Mouse (Mus musculus) adrenal gland, postnatal 14 days (tissue): ENCODE measurements around the gene Mtcl1. TPM values are rescaled to one million over a fixed set of nuclear protein-coding genes. Genes with fewer than 3 reads are reported as not detected.

ENCODE experiments used
- DNase-seq: peaks from one replicate; pipeline ENCODE4 v3.0.0; 2021; ENCODE audit warnings: mixed read lengths
- total RNA-seq: library from RNA; stranded (reverse); gene quantifications from 2 replicates; pipeline ENCODE4 v1.2.3, GENCODE M21; 2021

The Mtcl1 gene
- total RNA-seq, 1 experiment from 2014 or later: 14.3 TPM

DNA sequence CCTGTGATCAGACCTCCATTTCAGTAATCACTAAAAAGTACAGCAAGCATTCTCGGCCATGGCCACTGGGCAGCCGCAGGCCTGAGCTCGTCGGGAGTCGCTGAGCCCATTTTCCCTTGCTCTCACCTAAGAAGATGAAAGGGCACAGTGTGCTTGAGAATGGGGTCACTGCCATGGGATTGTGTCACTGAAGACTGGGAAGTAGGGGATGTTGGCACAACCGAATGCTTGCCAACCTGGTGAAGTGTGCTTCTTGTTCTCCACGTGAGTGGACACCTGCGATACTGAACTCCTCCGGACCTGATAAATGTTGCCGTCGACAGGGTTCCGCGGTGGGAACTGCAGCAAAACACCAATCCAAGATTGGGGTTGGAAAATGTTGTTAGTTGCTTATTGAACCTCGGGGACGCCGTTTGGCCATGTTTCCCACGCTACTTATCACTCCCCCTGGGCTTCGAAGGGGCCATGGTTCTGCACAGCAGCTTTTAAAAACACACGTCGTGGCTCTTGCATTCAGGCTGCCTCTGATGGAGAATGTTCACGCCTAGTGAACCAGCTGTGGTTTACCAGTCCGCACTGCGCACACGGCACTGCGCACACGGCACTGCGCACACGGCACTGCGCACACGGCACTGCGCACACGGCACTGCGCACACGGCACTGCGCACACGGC, 85.6 kb downstream of the Mtcl1 start:
- DNase-seq: no peak

DNA sequence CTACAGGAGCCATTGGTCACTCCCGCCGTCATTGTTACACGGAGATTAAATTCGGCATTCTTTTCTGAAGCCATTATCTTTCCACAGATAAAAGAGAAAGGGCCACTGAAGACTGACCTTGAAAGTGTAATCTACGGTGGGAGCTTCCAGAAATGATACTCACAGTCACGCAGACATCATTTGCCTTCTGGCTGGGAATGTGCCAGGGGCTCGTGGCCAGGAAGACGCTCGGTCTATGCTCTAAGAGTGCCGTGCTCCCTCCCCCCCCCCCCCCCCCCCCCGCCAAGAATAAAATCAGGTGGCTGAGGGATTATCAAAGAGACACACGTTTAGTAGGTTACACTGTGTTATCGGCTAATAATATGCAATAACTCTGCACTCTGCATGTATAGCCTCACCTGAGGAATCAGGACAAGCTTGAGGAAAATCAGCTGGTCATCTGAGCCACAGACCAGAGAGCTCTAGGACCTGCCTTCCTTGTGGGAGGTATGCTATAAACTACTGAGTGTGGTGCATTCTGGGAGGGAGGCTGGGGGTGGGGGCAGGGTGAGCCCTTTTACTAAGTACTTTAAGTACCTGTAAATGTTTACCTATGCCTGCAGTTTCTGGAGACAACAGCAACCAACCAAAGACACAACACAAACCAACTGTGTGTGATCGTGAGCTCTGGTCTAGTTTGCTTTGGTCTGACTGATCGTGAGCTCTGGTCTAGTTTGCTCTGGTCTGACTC, 87.1 kb downstream of the Mtcl1 start:
- no peak for DNase-seq

DNA sequence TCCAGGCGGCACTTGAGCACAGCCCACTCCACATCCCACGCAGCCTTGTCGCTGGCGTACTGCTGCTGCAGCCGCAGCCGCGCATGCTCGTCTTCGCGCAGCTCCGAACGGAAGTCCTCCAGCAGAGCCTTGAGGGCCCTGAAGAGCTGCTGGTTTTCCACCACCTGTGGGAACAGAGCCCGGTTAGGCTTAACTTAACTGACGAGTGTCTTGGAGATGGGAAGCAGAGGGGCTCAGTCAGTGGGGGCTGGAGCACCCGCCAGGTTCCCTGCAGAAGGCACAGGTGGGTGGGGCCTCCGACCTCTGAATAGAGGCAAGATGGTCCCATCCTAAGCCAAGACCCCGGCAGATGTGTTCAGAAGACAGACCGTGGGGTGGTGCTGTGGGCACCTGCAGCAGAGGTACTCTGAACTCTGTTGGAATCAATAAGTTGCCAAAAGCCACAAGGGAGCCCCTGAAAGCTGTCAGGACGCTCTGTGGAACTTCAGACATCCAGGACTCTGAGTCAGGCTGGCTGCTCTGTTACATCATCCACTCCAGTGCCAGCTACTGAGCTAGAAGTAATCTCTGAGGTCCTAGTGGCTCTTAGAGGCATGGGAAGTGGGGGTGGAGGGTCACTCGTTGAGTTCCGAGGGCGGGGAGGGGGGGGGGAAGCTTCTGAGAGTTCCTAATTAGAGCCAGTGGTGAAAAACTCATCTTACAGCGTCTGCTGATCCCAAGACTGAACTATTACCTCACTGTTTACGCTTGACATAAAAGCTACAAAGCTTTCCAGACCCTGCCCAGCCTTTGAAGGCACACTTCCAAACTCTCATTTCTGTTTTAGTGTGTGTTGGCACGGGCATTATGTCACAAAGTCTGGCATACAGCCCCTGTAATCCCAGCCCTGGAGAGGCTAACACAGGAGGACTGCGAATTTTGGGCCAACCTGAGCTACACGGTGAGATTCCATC, 91.2 kb downstream of the Mtcl1 start:
- DNase-seq: no peak

DNA sequence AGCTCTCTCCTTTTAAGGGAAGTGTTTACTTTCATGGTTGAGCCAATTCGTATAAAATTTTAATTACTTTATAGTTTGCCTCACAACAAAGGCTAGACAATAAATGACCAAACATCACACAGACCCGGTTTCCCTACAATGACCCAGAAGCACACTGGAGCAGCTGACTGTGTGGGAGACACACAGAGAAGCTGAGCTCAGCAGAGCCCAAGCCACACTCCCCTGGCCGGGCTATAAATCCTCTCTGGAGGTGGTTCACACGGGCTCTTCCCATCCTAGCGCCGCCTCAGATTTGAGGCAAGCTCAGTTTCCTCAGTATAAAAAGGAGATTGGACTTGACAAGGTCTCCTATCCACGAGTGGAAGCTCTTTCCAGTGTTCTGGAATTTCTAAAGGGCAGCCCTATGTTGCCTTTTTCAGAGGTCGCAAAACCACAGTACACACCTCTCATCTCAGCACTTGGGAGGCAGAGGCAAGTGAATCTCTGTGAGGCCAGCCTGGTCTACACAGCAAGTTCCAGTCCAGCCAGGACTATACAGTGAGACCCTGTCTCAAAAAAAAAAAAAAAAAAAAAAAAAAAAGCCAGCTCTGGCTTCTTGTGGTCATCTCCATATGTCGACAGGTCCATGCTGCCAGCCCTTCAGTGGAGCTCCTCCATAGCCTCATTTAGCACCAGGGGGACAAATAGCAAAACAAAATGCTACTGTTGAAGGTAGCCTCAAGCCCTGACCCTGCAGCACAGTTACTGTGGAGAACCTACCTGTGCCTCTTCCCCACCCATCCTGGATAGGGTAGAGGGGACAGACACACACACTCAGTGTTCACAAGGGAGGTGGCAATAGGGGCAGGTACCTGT, 92.2 kb downstream of the Mtcl1 start:
- DNase-seq: no peak

DNA sequence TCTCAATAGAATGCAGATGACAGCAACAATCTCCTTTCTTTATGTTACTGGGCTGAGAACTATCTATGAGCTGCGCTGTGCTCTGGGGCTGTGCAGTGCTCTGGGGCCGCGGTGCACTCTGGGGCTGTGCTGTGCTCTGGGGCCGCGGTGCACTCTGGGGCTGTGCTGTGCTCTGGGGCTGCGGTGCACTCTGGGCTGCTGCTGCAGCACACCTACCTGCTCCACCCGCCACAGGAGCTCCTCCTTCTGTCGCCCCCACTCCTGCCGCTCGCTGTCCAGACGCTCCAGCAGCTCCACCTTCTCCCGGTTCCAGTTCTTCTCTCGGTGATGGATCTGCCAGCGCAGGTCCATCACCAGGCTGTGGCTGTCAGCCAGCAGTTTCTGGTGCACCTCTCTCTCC, 95.6 kb downstream of the Mtcl1 start:
- DNase-seq: no peak

DNA sequence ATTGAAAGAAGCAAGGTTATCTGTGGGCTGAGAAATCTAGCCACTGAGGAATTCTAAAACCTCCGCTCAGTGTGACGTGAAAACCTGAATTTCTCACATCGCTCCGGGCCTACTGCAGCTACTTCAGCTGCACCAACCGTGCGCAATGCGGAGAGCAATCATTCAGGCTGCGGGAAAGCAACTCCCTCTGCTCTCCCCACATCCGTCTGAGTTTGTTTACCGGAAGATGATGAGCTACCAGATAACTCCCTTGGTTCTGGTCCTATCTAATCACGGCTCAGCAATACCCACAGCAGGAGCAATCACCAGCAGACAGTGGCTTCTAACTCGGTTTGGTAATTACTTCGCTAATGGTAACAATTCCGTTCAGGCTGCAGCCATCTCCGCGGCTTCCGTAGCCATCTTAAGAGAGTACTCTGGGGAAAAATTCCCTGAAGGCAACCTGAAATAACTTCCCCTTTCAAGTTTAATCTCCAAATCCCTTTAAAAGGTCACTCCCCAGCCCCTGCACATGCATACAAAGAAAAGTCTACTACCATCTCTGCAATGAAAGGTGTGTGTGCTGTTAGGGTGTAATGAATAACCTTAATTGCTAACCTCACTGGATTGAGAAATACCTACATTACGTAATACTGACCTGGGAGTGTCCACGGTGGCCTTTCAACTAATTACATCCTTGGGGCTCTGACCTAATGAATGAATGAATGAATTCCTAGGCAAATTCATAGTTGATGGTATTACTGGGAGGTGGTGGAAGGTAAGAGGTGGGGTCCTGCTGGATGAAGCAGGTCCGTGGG, 96.5 kb downstream of the Mtcl1 start:
- no peak for DNase-seq

DNA sequence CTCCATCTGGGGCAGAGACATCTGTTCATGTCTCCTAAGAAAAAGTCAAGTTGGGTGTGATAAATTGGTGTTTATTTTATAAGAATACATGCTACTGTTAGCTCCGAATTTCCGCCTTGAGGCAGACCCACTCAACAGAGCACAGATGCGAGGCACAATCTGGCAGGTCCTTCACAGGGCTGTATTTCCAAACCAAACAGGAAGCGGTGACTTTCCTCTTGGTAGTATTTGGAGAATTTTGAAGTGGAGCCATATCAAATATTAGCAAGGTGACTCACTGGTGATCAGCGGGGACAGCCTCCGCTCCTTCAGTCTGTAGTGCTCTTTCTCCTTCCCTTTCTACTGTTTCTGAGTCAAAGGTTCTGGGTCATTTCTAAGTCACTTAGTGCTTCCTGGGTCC, 97.3 kb downstream of the Mtcl1 start:
- no peak for DNase-seq

DNA sequence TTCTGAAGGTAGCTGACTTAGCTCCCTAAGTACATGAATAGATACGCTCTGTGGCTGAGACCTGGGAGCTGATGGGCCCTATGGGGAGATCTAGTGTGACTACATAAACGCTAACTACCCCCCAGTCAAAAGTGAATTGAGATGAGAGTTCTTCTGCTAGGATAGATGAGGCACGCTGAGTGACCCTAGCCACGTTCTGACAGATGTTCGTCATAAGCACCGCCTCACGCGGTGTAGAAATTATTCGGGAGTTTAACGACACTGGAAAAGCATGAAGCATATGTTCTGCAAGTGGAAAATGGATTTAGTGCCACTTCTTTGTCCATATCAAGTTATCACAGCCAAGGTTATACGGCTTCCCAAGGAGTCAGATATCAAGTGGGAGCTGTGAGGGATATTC, 98.9 kb downstream of the Mtcl1 start:
- DNase-seq: no peak

DNA sequence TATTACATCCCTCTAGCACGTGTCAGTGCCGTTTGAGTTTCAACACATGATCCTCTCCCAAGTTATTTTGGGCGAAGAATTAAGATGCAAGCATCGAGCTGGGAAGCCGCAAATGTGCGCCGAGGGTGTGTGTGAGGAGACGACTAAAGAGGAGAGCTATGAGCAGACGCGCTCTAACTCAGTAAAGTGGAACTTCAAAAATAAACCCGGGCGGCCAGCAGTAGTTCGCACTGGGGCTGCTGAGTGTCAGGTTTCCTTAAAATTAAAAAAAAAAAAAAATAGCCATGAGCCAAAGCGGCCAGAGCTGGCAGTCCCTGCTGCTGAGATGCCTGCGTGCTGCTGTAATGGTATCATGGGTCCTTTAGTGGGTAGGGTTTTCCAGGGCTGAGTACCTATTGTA, 99.4 kb downstream of the Mtcl1 start:
- no peak for DNase-seq

DNA sequence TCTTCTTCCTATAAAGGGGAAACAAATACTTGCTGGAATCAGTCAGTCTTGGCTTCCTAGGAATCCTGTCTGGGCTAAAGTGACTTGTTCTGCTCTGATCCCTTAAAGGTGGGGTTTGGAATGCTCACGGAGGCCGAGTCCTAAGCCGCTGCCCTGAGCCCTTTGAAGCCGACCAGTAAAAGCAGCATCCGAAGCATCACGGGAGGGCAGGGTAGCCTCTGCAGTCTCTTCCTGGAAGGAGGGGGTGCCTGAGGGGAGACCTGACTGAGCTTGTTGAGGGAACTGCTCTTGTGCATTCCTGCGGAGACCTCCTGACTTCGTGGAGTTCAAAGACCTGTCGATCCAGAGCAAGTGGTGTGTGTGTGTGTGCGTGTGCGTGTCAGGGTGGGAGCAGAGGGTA, 103.2 kb downstream of the Mtcl1 start:
- no peak for DNase-seq

DNA sequence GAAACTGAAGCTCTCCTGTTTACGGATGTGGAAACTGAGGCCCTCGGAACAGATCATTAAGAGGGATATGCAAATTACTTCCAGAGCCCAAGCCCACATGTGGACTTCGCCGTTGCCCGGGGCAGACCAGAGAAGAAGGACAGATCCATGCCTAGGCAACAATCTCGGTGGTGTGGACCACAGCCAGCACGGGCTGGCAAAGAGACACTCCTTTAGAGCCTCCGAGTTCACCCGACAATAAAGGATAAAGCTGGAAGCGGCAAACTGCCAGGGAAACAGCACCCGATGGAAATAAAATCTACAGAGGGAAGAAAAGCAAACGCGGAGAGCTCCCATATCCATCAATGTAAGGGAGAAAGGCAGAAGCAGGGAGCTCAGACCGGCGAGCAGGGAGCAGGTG, 103.9 kb downstream of the Mtcl1 start:
- no peak for DNase-seq

DNA sequence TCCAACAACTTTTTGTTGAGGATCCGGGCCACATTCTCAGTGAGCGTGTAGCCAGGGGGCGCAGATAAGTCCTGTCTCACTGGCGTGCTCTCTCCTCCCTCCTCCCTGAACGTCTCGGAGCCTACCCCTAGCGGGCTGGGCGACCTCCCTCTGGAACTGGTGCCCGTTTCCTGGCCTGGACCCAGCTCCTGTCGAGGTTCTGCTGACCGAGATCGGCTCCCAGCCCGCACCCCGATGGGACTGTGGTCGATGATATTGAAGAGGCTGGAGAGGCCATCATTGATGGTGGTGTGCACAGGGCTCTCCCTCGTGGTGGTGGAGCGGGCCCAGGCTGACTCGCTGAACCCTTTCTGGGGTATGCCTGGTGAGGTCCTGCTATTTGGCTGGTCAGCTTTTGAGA, 106.6 kb downstream of the Mtcl1 start:
- DNase-seq: no peak

DNA sequence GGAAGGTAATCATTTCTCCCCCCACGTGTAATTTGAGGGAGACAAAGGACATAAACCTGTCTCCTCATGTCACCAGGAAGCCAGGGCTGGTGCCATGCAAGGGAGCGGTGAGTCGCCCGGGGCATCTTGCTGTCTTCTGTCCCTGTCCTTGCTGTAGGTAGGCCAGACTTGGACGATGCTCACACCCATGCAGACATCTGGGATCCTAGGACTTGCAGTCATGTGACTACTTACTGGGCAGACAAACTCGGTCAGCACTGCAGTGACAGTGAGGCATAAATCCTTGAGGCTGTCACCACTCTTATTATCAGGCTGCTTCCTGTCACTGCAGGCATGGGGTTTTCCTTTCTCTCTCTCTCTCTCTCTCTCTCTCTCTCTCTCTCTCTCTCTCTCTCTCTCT, 107.9 kb downstream of the Mtcl1 start:
- DNase-seq: no peak

DNA sequence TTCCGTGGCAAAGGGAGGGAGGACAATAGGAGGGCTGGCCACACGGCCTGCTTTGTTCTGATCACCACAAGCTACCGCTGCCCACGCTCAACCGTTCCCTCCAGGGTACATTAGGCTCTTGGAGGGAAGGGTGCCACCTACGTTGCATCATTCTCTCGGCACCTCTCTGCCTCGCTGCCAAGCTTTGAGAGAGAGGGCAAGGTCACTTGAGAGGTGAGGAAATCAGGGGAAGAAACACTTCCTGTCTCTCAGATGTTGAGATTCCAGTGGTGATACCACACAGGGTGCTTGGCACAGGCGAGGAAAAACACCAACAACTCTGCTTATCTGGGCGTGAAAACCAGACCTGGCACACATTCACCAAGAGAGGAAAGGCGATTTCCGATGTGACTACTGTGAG, 108.8 kb downstream of the Mtcl1 start:
- DNase-seq: peak; percentile 37

DNA sequence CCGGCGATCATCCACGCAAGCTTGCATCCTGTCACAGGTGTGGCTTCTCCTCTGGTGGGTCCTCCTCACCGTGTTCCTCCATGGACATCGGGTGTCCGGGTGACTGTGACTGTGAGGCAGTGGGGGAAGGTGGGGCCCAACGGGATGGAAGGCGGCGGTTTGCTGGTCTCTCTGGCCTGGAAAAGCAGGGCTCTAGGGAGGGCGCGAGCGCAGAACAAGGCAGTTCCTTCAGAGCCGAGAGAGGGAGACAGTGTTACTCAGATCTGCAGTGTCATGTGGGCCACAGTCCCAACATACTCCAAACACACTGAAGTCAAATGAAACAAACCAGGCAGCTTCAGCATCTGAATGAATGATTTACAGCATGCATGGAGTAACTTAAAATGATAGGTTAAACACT, 111.6 kb downstream of the Mtcl1 start:
- no peak for DNase-seq

DNA sequence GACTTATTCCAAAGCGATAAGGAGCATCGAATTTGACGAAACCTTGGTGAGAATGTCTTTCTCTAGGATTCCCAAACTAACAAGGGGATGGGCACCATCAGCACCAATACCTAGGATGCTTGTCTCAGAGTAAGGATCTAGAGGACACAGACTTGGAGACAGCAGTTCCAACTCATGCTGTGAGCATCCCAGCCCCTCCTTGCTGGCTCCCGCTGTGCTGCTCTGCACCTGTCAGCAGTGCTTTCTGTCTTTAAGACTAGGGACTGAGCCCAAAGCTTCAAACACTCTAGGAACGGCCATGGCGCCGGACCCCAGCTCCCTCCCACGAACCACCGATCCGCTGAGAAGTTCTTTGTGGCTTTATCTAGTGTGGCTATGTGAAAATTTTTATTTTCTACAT, 114.0 kb downstream of the Mtcl1 start:
- no peak for DNase-seq

DNA sequence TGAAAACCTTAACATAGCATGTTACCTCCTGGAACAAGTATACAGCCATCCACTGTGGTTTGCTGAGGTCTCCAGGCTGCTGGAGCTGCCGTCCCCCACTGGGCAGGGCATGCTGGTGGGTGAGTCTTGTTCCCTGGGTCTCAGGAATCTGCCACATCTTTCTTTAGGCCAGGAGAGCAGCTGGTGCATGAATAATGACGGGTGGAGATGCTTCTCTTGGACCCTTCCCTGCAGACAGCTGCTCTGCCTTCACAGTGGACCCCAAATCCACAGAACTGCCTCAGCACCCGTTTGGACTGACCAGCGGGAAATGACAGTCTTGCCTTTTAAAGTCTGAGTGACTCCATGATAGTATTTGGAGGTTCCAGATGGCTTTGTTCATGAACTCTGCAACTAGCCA, 114.7 kb downstream of the Mtcl1 start:
- no peak for DNase-seq

DNA sequence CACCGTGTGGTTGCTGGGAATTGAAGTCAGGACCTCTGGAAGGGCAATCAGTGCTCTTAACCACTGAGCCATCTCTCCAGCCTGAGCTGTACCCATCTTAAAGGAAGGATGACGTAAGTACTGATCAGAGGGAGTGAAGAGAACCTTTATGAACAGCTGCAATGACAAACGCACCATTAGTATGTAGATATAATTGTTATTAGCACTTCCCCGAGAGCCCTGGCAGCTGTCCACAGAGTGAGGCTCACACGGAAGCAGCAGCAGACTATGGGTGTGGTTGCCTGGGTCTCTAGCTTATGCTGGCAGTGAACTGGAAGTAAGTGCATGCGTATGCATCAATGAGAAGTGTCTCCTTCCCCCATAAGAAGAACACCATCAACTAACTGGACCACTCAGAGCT, 118.3 kb downstream of the Mtcl1 start:
- no peak for DNase-seq

DNA sequence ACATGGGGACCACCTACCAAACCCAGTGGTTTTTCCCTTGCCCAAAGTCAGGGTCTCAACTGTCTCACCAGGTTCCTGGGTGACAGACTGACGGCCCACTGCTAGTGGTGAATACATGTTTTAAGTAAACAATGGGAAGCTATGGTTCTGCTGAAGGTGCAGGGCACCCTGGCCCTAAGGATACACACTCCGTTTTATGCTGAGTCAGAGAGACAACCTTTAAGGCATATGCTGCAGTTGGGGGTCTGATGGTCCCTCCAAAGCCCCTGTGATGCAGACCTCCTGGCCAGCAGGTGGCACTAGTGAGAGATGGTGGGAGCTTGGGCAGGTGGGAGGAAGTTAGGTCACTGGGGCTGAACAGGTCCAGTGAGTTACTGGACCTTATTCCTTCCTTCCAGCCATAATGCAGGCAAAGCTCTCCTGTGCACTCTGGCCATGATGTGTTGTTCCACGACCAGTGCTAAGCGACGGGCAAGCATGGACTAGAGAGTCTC, 123.0 kb downstream of the Mtcl1 start:
- DNase-seq: peak; percentile 19

DNA sequence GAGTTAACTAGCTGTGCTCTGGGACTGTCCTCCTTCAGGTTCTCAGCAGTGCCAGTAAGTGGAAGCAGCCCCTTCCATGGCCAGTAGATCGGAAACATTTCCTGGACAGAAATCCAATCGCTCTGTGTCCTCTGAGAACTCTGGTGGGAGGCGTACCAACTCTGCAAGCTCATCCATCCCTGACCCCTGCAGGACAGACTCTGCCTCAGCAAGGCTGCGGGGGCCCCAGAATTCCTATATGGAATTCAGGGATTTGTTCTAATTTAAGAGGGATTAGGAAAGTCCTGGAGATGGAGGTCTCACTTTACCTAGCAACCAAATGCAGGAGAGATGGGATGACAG, 123.4 kb downstream of the Mtcl1 start:
- DNase-seq: no peak
